Mouse (Mus musculus) hindbrain, postnatal 0 days (tissue): ENCODE data around the gene Gemin4. TPM values are rescaled to one million over a fixed set of nuclear protein-coding genes. Genes with fewer than 3 reads are reported as not detected.
"Not testable (repeated sequence)": the region's sequence is repeated elsewhere in the genome, so short reads cannot be mapped to it uniquely, and the experiment has no call there.

Experiments used
- ATAC-seq: fragments of 200-750 bp; cut with Nextera tagmentation; 2 replicates; pipeline ENCODE4 v1.8.0; 2017; ENCODE audit warnings: mild to moderate bottlenecking, moderate TSS enrichment, moderate library complexity
- DNase-seq: peaks from one replicate; pipeline ENCODE4 v3.0.0-alpha.2; 2015; ENCODE audit warnings: low spot score
- H3K27ac ChIP-seq: fragments of 300-500 bp; sonication (generic); 2 replicates; pipeline ENCODE4 v1.5.1; 2014; ENCODE audit warnings: mild to moderate bottlenecking
- H3K27me3 ChIP-seq: fragments of 300-500 bp; sonication (generic); 2 replicates; pipeline ENCODE4 v1.6.1; 2014; ENCODE audit warnings: low read length, mixed read lengths; ENCODE audit not compliant: insufficient read depth
- H3K36me3 ChIP-seq: fragments of 300-500 bp; sonication (generic); 2 replicates; pipeline ENCODE4 v1.6.1; 2014; ENCODE audit warnings: low read length, mixed read lengths; ENCODE audit not compliant: insufficient read depth
- H3K4me1 ChIP-seq: fragments of 300-500 bp; sonication (generic); 2 replicates; pipeline ENCODE4 v1.6.1; 2014; ENCODE audit warnings: antibody characterized with exemption, low read length, mixed read lengths; ENCODE audit not compliant: insufficient read depth
- H3K4me2 ChIP-seq: fragments of 300-500 bp; sonication (generic); 2 replicates; pipeline ENCODE4 v1.6.1; 2014; ENCODE audit warnings: low read depth, mild to moderate bottlenecking, low read length, moderate library complexity, mixed read lengths
- H3K4me3 ChIP-seq: fragments of 300-500 bp; sonication (generic); 2 replicates; pipeline ENCODE4 v1.5.1; 2014; ENCODE audit warnings: low read length
- H3K9ac ChIP-seq: fragments of 300-500 bp; sonication (generic); replicated peaks from 2 replicates; pipeline ENCODE4 v1.6.1; 2014; ENCODE audit warnings: mild to moderate bottlenecking, low read length, moderate library complexity, mixed read lengths
- H3K9me3 ChIP-seq: fragments of 300-500 bp; sonication (generic); 2 replicates; pipeline ENCODE4 v1.6.1; 2016; ENCODE audit warnings: low read length, mixed read lengths
- CTCF ChIP-seq: IDR thresholded peaks from 2 replicates; pipeline ENCODE4 v1.5.1; 2016; ENCODE audit warnings: antibody characterized with exemption, control low read depth, low read depth
- WGBS: fragments of 180-500 bp; shearing (Covaris S2); extraction: QIAGEN DNeasy Blood & Tissue Kit; methylation state at CpG from one replicate; pipeline ENCODE4 v1.1.7; 2014; 5-methylcytosine and 5-hydroxymethylcytosine counted together
- polyA plus RNA-seq: library from polyadenylated mRNA; unstranded; fragments of >200 nt; fragmentation: Nextera tagmentation; extraction: Ambion mirVana; gene quantifications from 2 replicates; pipeline ENCODE4 v1.2.1, GENCODE M21; 2015
- total RNA-seq: library from RNA; depleted of rRNA; stranded (reverse); fragments of >200 nt; gene quantifications from 2 replicates; pipeline ENCODE4 v1.2.3, GENCODE M21; 2014

Gene Gemin4
- total and polyA plus RNA-seq, 2 experiments from 2014 or later: 9.3 to 17.4 TPM

DNA sequence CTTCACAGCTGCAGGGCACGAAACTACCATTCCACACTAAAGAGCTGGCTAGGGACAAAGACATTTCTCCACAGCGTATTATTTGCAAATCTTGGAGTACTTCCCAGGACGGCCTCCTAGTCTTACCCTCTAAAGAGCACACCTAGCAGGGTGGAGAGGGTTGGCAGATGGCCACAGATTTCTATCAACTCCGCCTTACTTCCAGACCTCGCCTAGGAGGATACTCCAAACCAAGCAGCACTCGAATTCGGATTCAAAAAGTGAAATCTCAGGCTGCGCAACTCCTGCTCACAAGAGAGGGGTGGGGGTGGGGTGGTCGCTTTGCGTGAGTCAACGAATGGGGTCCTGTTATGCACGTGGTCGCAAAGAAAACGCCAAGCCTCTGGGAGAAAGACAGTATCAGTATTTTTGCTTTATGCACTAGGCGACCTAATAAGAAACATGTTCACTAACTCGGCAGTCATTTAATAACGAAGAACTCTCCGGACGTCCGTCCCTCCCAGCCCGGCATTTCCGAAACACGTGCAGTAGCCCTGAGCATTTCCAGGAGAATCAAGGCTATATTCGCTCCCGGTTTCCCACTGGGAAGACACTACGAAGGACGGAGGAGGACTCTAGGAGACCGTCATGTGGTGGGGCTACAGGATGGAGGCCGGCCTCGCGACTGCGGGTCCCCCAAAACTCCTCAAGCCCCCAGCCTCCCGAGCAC, 629 bp downstream of the Gemin4 start:
- under 1% methylated on average over 33 of the region's 33 CpGs for WGBS

DNA sequence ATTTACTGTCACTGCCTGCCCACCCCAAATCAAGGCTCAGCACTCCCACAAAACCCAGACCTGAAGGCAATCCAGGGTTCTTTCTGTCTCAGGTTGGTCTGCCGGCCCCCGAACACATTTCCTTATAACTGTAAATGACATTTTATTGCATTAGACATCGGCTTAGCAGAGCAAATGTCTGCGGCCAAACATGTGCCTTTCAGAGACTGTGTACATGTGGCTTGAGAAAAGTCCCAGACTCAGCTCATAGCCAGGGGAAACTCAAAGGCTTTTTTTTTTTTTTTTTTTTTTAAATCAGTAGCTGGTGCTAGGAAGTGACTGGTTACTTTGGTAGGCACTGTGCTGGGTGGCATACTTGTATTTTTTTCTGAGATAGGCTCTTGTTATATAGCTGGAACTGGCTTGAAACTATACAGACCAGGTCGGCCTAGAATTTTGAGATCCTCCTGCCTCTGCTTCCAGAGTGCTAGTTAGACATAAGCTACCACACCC, 1.4 kb downstream of the Gemin4 start:
- WGBS: 92% methylated on average over 5 of the region's 5 CpGs
- Histone ChIP-seq H3K9me3 (no peaks in the 10 kb centered on the region), H3K4me1 (0 out of 2 replicates have a peak, but pooled peaks cover 3% of the 10 kb centered on the region), H3K27me3 (no peaks in the 10 kb centered on the region), H3K4me3 (peak overlapping the region; percentile 85; the same call in 1 of the 2 replicates), H3K36me3 (peaks cover 17% of the 10 kb centered on the region; the same call in 1 of the 2 replicates), H3K9ac (no peak overlapping the region; the same call in 1 of the 2 replicates), H3K4me2 (peak overlapping the region; percentile 94), H3K27ac (no peak overlapping the region)
- no peak for ATAC-seq
- no peak for TF ChIP-seq CTCF
- no peak for DNase-seq

More for the DNA sequence above, 629 bp downstream of the Gemin4 start:
- H3K4me1 ChIP-seq: 0 out of 2 replicates have a peak, but pooled peaks cover 3% of the 10 kb centered on the region
- H3K9me3 ChIP-seq: no peaks in the 10 kb centered on the region
- peak; percentile 89 for ATAC-seq
- no peak for TF ChIP-seq CTCF
- DNase-seq: peak; percentile 62
- peak overlapping the region; percentile 85 for H3K4me3 ChIP-seq
- peak overlapping the region; percentile 94 for H3K4me2 ChIP-seq
- peaks cover 21% of the 10 kb centered on the region; the same call in 1 of the 2 replicates for H3K36me3 ChIP-seq
- peak overlapping the region; percentile 88 for H3K9ac ChIP-seq
- H3K27ac ChIP-seq: peak overlapping the region; percentile 91
- no peaks in the 10 kb centered on the region for H3K27me3 ChIP-seq

DNA sequence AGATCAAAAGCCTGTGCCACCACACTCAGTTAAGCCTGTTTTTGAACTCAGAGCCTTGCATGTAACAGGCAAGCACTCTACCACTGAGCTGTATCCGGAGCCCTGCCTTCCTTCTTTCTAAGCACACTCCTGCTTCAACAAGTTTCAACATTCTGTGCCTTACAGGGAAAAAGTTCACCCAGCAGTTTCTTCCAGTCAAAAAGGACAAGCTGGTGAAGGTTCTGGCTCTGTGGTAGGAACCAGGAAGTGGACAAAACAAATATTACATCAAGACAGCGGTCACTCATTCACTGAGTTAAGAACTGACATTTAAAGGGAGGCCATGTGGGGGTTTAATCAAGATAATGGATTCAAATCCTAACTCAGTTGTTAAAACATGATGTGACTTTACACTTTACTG, 2.5 kb downstream of the Gemin4 start:
- no peak for TF ChIP-seq CTCF
- H3K36me3 ChIP-seq: peaks cover 13% of the 10 kb centered on the region; the same call in 1 of the 2 replicates

DNA sequence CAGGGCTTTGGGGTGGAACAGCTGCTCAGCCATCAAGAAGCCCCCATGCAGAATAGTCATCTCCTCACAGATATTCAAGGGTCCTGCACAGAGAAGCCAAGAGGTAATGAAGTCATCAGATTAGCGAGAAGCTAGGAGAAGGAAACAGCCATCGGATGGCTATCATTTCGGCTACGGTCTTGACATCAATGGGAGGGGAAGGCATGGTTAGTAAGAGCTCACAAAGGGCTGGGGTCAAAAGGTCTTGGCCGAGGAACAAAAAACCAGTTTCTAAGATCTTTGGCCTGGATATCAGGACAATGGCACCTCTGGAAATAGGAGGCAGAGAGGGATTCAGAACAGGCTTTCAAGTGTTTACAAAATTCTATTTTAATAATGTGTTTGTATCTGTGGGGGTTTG, 3.6 kb downstream of the Gemin4 start:
- 11% methylated on average over 5 of the region's 5 CpGs for WGBS
- no peak for ATAC-seq
- H3K27ac ChIP-seq: no peak overlapping the region
- peaks cover 21% of the 10 kb centered on the region for H3K36me3 ChIP-seq
- no peak overlapping the region for H3K4me2 ChIP-seq
- no peak for DNase-seq
- H3K4me3 ChIP-seq: no peak overlapping the region
- no peaks in the 10 kb centered on the region for H3K9me3 ChIP-seq
- H3K4me1 ChIP-seq: 0 out of 2 replicates have a peak, but pooled peaks cover 3% of the 10 kb centered on the region
- no peaks in the 10 kb centered on the region for H3K27me3 ChIP-seq
- TF ChIP-seq CTCF: no peak
- H3K9ac ChIP-seq: no peak overlapping the region

More for the DNA sequence above, 2.5 kb downstream of the Gemin4 start:
- H3K27ac ChIP-seq: no peak overlapping the region
- no peaks in the 10 kb centered on the region for H3K9me3 ChIP-seq
- no peak overlapping the region for H3K9ac ChIP-seq
- no peak for DNase-seq
- H3K4me3 ChIP-seq: no peak overlapping the region
- no peaks in the 10 kb centered on the region for H3K27me3 ChIP-seq
- no peak overlapping the region for H3K4me2 ChIP-seq
- 87% methylated on average over 2 of the region's 2 CpGs for WGBS
- ATAC-seq: no peak
- H3K4me1 ChIP-seq: 0 out of 2 replicates have a peak, but pooled peaks cover 3% of the 10 kb centered on the region

DNA sequence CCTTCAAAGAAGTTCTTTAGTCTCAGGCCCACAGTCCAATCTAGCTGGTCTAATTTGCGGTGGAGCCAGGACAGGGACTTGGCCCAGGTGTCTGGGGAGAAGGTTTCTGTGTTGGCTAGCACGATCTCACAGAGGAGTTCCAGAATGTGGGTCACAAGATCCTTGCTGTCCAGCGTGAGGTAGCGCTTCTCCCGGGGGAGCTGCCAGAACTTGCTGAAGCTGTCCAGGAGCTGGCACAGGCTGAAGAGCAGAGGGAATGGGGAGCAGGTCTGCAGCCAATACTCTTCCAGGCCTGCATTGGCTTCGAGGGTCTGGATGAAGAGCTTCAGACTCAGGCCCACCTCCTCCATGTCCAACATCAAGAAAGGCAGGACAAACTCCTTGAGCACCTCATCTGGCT, 5.9 kb downstream of the Gemin4 start:
- WGBS: 95% methylated on average over 4 of the region's 6 CpGs

DNA sequence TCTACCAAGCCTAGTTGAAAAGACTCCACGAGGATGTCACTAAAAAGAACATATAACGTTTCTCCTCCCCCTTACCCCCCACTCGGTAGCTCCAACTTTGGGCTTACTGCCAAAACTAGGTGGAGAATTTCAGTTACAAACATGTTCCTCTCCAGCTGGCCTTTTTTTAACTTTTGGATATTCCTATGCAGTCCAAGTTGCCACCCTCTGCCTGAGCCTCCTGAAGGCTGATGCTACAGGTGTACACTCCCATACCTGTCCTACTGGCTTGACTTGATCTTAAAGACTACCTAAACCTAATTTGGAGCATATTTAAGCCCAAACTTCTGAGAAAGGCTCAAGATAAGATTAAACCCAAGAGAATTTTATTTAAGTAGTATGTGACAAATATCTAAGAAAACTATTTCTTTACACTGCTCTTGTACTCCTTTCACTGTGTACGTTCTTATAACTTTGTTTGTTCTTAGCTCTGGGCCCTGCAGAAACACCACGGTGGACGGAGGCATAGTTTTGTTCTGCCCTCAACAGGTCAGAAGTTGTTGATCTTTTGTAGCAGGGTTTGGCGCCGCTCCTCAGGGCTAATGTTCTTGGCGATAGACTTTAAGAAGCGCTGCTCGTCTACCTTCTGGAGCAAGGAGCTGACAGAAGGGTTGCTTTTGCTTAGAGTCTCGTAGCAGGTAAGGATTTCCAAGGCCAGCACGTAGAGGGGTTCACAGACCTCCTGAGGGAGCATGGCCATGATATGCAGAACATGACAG, 7.1 kb downstream of the Gemin4 start:
- no peak for ATAC-seq
- no peak for TF ChIP-seq CTCF
- Histone ChIP-seq H3K9ac (no peak overlapping the region), H3K4me2 (no peak overlapping the region), H3K36me3 (peaks cover 35% of the 10 kb centered on the region), H3K4me3 (no peak overlapping the region), H3K27ac (no peak overlapping the region), H3K4me1 (no peaks in the 10 kb centered on the region), H3K27me3 (no peaks in the 10 kb centered on the region), H3K9me3 (no peaks in the 10 kb centered on the region)
- no peak for DNase-seq
- 84% methylated on average over 13 of the region's 13 CpGs for WGBS

More for the DNA sequence above, 5.9 kb downstream of the Gemin4 start:
- not testable (repeated sequence) for H3K9me3 ChIP-seq, H3K4me1 ChIP-seq, H3K27me3 ChIP-seq, H3K4me3 ChIP-seq, H3K4me2 ChIP-seq, DNase-seq, H3K9ac ChIP-seq, H3K27ac ChIP-seq, ATAC-seq
- peaks cover 31% of the 10 kb centered on the region for H3K36me3 ChIP-seq
